In the genomic region with DNA sequence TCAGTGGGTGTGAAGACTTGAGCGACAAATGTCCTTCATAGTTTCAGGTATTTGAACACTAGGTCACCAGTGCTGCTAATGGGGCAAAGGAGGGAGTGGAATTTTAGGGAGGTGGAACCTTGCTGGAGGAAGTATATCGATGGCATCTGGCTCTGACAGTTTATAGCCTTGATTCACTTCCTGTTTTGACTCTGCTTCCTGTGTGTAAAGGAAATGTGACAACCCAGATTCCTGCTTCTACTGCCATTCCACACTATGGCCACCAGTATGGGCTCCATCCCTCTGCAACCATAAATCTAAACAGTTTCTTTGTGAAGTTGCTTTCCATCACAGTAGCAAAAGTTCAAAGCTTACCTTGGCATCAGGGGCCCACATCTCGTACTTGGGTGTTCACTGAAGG, we compare ENCODE assay signal across 32 mouse cellular contexts. TPM values are rescaled to one million over a fixed set of nuclear protein-coding genes. Genes with fewer than 3 reads are reported as not detected.
DNase-seq lines count a peak whose midpoint lies in the region; ATAC-seq lines count a peak whose summit lies in the region.
"Had no signal": no experiment of that assay in that cellular context is flagged by ENCODE, and none has a peak within 500 bp of the region (broad histone marks: within the 10 kb centered on the region; RNA-seq: fewer than 3 reads in every experiment).

No protein-coding gene starts in this region.

- H3K4me3 ChIP-seq in forebrain, embryonic 12.5 days (replicated peaks) = no peak overlapping the region
- H3K4me3 ChIP-seq: forebrain, embryonic 10.5 days; heart, embryonic 10.5 days; heart, embryonic 13.5 days; hindbrain, embryonic 13.5 days; intestine, embryonic 15.5 days had no signal

- H3K27ac ChIP-seq in forebrain, embryonic 12.5 days = no peak overlapping the region
- H3K27ac ChIP-seq: forebrain, embryonic 10.5 days; heart, embryonic 10.5 days; heart, embryonic 13.5 days; hindbrain, embryonic 13.5 days; intestine, embryonic 15.5 days had no signal

- no peaks in the 10 kb centered on the region for H3K36me3 ChIP-seq in forebrain, embryonic 12.5 days (replicated peaks)
- H3K36me3 ChIP-seq: forebrain, embryonic 10.5 days; heart, embryonic 10.5 days; heart, embryonic 13.5 days; hindbrain, embryonic 13.5 days; intestine, embryonic 15.5 days had no signal

- no peaks in the 10 kb centered on the region for H3K4me1 ChIP-seq in forebrain, embryonic 12.5 days
- H3K4me1 ChIP-seq: forebrain, embryonic 10.5 days; heart, embryonic 10.5 days; heart, embryonic 13.5 days; hindbrain, embryonic 13.5 days; intestine, embryonic 15.5 days had no signal

- no peaks in the 10 kb centered on the region for H3K9me3 ChIP-seq in forebrain, embryonic 12.5 days
- H3K9me3 ChIP-seq: forebrain, embryonic 10.5 days; heart, embryonic 10.5 days; heart, embryonic 13.5 days; hindbrain, embryonic 13.5 days; intestine, embryonic 15.5 days had no signal

- 89% methylated on average over 3 of the region's 3 CpGs for WGBS in forebrain, embryonic 12.5 days

- H3K9ac ChIP-seq in forebrain, embryonic 12.5 days = no peak overlapping the region
- H3K9ac ChIP-seq: heart, embryonic 13.5 days; hindbrain, embryonic 13.5 days; intestine, embryonic 15.5 days had no signal

- H3K27me3 ChIP-seq in forebrain, embryonic 12.5 days = no peaks in the 10 kb centered on the region
- H3K27me3 ChIP-seq: heart, embryonic 13.5 days; hindbrain, embryonic 13.5 days; intestine, embryonic 15.5 days had no signal

- no peak overlapping the region for H3K4me2 ChIP-seq in forebrain, embryonic 12.5 days
- H3K4me2 ChIP-seq: heart, embryonic 13.5 days; hindbrain, embryonic 13.5 days; intestine, embryonic 15.5 days had no signal

- peak; percentile 52 for ATAC-seq in common myeloid progenitor, adult 5-6 weeks (replicated peaks; ENCODE audit: low read depth, poor library complexity, severe bottlenecking)
- peak; percentile 40; the same call in 1 of the 2 replicates for ATAC-seq in megakaryocyte, adult 5-6 weeks (ENCODE audit: poor library complexity, severe bottlenecking)
- ATAC-seq in forebrain, embryonic 12.5 days (ENCODE audit: low FRiP score) = no peak
- ATAC-seq: forebrain, embryonic 16.5 days; hindbrain, embryonic 16.5 days; intestine, embryonic 15.5 days had no signal

- DNase-seq in A20 (ENCODE audit: low read depth, low spot score) = peak; percentile 8
- DNase-seq in urinary bladder, postnatal 4 days (ENCODE audit: low spot score in 2 of 2) = no peak
- DNase-seq in lung, postnatal 25 days (ENCODE audit: low spot score) = no peak
- DNase-seq: adrenal gland, adult 2 months; adrenal gland, postnatal 14 days; B cell, adult 2 months; cerebellum, adult 11 months; cerebellum, adult 2 months; cerebellum, adult 9-11 months; cerebellum, postnatal 25 days; gastrocnemius, postnatal 10 days; gastrocnemius, postnatal 36 days; heart, adult 18-20 months; heart, postnatal 14 days; heart, postnatal 4 days; kidney, adult 11 months had no signal

RNA-seq across cellular contexts. Expression of a gene that starts 17.9 kb away (rescaled TPM):
- not detected in 2 replicates for total RNA-seq in common myeloid progenitor, adult 5-6 weeks (2017)
- total RNA-seq in megakaryocyte, adult 5-6 weeks (2015) = not detected in 2 replicates
- total RNA-seq in megakaryocyte, adult 5-6 weeks (2017) = not detected in 2 replicates
- not detected in 2 replicates for polyA plus RNA-seq in forebrain, embryonic 12.5 days (2016; fragmentation: Nextera tagmentation; extraction: Ambion mirVana)
- total RNA-seq: adrenal gland, adult 2 months; adrenal gland, postnatal 14 days; adrenal gland, postnatal 4 days; gastrocnemius, adult 18-20 months; gastrocnemius, postnatal 10 days; gastrocnemius, postnatal 36 days; heart, adult 18-20 months; heart, postnatal 14 days; heart, postnatal 4 days; MEL had no signal
- polyA plus RNA-seq: adrenal gland, adult 2 months; embryonic facial prominence, embryonic 11.5 days; embryonic facial prominence, embryonic 14.5 days; forebrain, embryonic 10.5 days; forebrain, embryonic 16.5 days; heart, embryonic 10.5 days; heart, embryonic 13.5 days; heart, embryonic 16.5 days; hindbrain, embryonic 13.5 days; intestine, embryonic 15.5 days had no signal
